In genomic region chr2:82387744-82388143, GRCm38 (mm10) we compare ENCODE assay signal across 20 mouse cellular contexts.
A peak's percentile ranks its signal among the peaks of the same experiment; 100 is the strongest.
DNase-seq lines count a peak whose midpoint lies in the region; TF ChIP-seq lines count a peak whose summit lies in the region.
"Had no signal": no experiment of that assay in that cellular context is flagged by ENCODE, and none has a peak within 500 bp of the region (broad histone marks: within the 10 kb centered on the region; RNA-seq: fewer than 3 reads in every experiment).

No protein-coding gene starts in this region.

- TF ChIP-seq EP300 in CH12.LX (IDR thresholded peaks at IDR 0.05; ENCODE audit: low read length), result no peak

- TF ChIP-seq CTCF in kidney, adult 2 months (conservative IDR thresholded peaks at IDR 0.05; ENCODE audit: insufficient read depth, insufficient read length, low read depth, low read length), result no peak
- peak; percentile 43 for TF ChIP-seq CTCF in left cerebral cortex, adult 2 months (IDR thresholded peaks at IDR 0.05)
- peak in 1 of 2 experiments; percentile 15; a peak in 1 of 4 replicates for TF ChIP-seq CTCF in CH12.LX (conservative IDR thresholded peaks at IDR 0.05 in 1 of 2, IDR thresholded peaks at IDR 0.05 in 1 of 2; ENCODE audit: low read depth in 2 of 2, low read length in 2 of 2)

- intact Hi-C loops in left cerebral cortex, adult 2 months (cut with DNase I), result loop anchor here (5.0 kb wide), 1 partner anchor 950 kb away; no protein-coding TSS in a partner anchor
- intact Hi-C loops in heart, postnatal 25 days (cut with DNase I), result no loop called here

- H3K4me1 ChIP-seq in kidney, adult 2 months (ENCODE audit: control insufficient read depth, insufficient read depth, low read length), result no peaks in the 10 kb centered on the region
- H3K4me1 ChIP-seq in CH12.LX (ENCODE audit: control insufficient read depth in 1 of 2, insufficient read depth in 2 of 2), result no peaks in the 10 kb centered on the region
- H3K4me1 ChIP-seq: embryonic facial prominence, embryonic 13.5 days; forebrain, embryonic 12.5 days; heart, embryonic 10.5 days had no signal

- 64% methylated on average over 1 of the region's 1 CpGs for WGBS in kidney, adult 2 months

- H3K27me3 ChIP-seq in kidney, adult 2 months (replicated peaks; ENCODE audit: control insufficient read depth, insufficient read depth, low read length), result no peaks in the 10 kb centered on the region
- H3K27me3 ChIP-seq in CH12.LX (replicated peaks), result no peaks in the 10 kb centered on the region
- H3K27me3 ChIP-seq: embryonic facial prominence, embryonic 13.5 days; forebrain, embryonic 12.5 days had no signal

- peak; percentile 4 for DNase-seq in kidney, adult 2 months
- DNase-seq in kidney, postnatal 10 days, result no peak
- no peak for DNase-seq in left cerebral cortex, adult 2 months (ENCODE audit: extremely low spot score in 1 of 2, low spot score in 2 of 2)
- DNase-seq in left cerebral cortex, adult 8-10 months (ENCODE audit: low spot score in 2 of 2), result no peak
- DNase-seq in 416B (ENCODE audit: low read depth), result peak; percentile 9
- no peak for DNase-seq in CH12.LX (ENCODE audit: extremely low read depth)
- DNase-seq in heart, postnatal 25 days (ENCODE audit: low spot score), result no peak
- DNase-seq: adrenal gland, postnatal 10 days; B cell, adult 2 months; cerebellum, adult 11-12 months; cerebellum, adult 9-11 months; cerebellum, postnatal 36 days; gastrocnemius, adult 2 months; gastrocnemius, postnatal 36 days; heart, adult 18-20 months; heart, postnatal 10 days had no signal

- peak; percentile 19 for TF ChIP-seq RAD21 in CH12.LX (IDR thresholded peaks at IDR 0.05; ENCODE audit: low read depth, low read length)

- no peak overlapping the region for H3K9ac ChIP-seq in CH12.LX (ENCODE audit: insufficient read depth, low read depth)
- H3K9ac ChIP-seq: embryonic facial prominence, embryonic 13.5 days; forebrain, embryonic 12.5 days; hindbrain, embryonic 14.5 days had no signal

- H3K79me2 ChIP-seq in CH12.LX (replicated peaks; ENCODE audit: control insufficient read depth, extremely low read depth, insufficient read depth, poor library complexity, severe bottlenecking), result no peaks in the 10 kb centered on the region

- no peak overlapping the region for H3K27ac ChIP-seq in kidney, adult 2 months (ENCODE audit: insufficient read depth, low read depth, low read length)
- H3K27ac ChIP-seq in left cerebral cortex, adult 2 months, result no peak overlapping the region
- H3K27ac ChIP-seq in CH12.LX (ENCODE audit: insufficient read depth, low read depth), result no peak overlapping the region
- H3K27ac ChIP-seq: embryonic facial prominence, embryonic 13.5 days; forebrain, embryonic 12.5 days; gastrocnemius, adult 2 months; heart, embryonic 10.5 days; hindbrain, embryonic 14.5 days had no signal

- H3K36me3 ChIP-seq in kidney, adult 2 months (ENCODE audit: control insufficient read depth, insufficient read depth, low read length), result no peaks in the 10 kb centered on the region
- H3K36me3 ChIP-seq in CH12.LX (replicated peaks in 1 of 2; ENCODE audit: control insufficient read depth in 1 of 2, insufficient read depth in 1 of 2, low read length in 1 of 2), result no peaks in the 10 kb centered on the region
- H3K36me3 ChIP-seq: embryonic facial prominence, embryonic 13.5 days; forebrain, embryonic 12.5 days; heart, embryonic 10.5 days had no signal

- no peak overlapping the region for H3K4me3 ChIP-seq in kidney, adult 2 months (ENCODE audit: insufficient read depth, low read depth, low read length)
- no peak overlapping the region for H3K4me3 ChIP-seq in left cerebral cortex, adult 2 months
- H3K4me3 ChIP-seq in CH12.LX (replicated peaks in 1 of 3; ENCODE audit: low read depth in 2 of 3, low read length in 2 of 3, poor library complexity in 1 of 3), result no peak overlapping the region
- H3K4me3 ChIP-seq: embryonic facial prominence, embryonic 13.5 days; forebrain, embryonic 12.5 days; gastrocnemius, adult 2 months; heart, embryonic 10.5 days had no signal

- H3K4me2 ChIP-seq in CH12.LX (ENCODE audit: insufficient read depth, low read depth, poor library complexity, severe bottlenecking), result no peak overlapping the region
- H3K4me2 ChIP-seq: embryonic facial prominence, embryonic 13.5 days; forebrain, embryonic 12.5 days; hindbrain, embryonic 14.5 days had no signal

- dilution Hi-C loops in CH12.LX (cut with MboI; ENCODE audit: extremely low pct_ligation_motif_present, extremely low pct_unique_long_range_greater_than_20kb, low sequenced_read_pairs), result no loop called here

- in situ Hi-C loops in CH12.LX (cut with MboI; ENCODE audit: low pct_ligation_motif_present, low pct_unique_long_range_greater_than_20kb, low sequenced_read_pairs), result no loop called here

- TF ChIP-seq POLR2A in kidney, adult 2 months (IDR thresholded peaks at IDR 0.05; ENCODE audit: low read depth, low read length), result no peak
- TF ChIP-seq POLR2A in CH12.LX (IDR thresholded peaks at IDR 0.05; ENCODE audit: low read depth, low read length), result no peak

- H3K9me3 ChIP-seq in CH12.LX (replicated peaks; ENCODE audit: low read length), result no peaks in the 10 kb centered on the region
- H3K9me3 ChIP-seq: embryonic facial prominence, embryonic 13.5 days; forebrain, embryonic 12.5 days; heart, embryonic 10.5 days had no signal

TF ChIP-seq in CH12.LX, 34 proteins besides CTCF, POLR2A, EP300 and RAD21:
- TF ChIP-seq POLR2AphosphoS2 (IDR thresholded peaks at IDR 0.05; ENCODE audit: low read depth, low read length) (no peak), SMC3 (IDR thresholded peaks at IDR 0.05; ENCODE audit: low read depth, low read length) (0 out of 2 replicates have a peak, but pooled peaks have one; percentile 5)
TF ChIP-seq in CH12.LX: peak in this region for 1.

Comparison
In these comparisons a context has a peak if more than half of its experiments do, and no peak if none do; other contexts are left out.
1. DNase-seq: peak in kidney, adult 2 months (single experiment) and 416B (single experiment); none in kidney, postnatal 10 days (single experiment), left cerebral cortex, adult 2 months (0 of 2), left cerebral cortex, adult 8-10 months (0 of 2), CH12.LX (single experiment) and heart, postnatal 25 days (single experiment).